ENCODE assay signal across 12 mouse cellular contexts in genomic region chr2:30733853-30734252, GRCm38 (mm10).
DNase-seq lines count a peak whose midpoint lies in the region; ATAC-seq lines count a peak whose summit lies in the region.
"Had no signal": no experiment of that assay in that cellular context is flagged by ENCODE, and none has a peak within 500 bp of the region (broad histone marks: within the 10 kb centered on the region; RNA-seq: fewer than 3 reads in every experiment).

No protein-coding gene starts in this region.

- no peak for ATAC-seq in forebrain, embryonic 12.5 days (ENCODE audit: low FRiP score)
- ATAC-seq in forebrain, embryonic 16.5 days, result no peak
- ATAC-seq in lung, embryonic 15.5 days (ENCODE audit: borderline replicate concordance, extremely low read depth, low FRiP score, low TSS enrichment), result no peak
- ATAC-seq in embryonic facial prominence, embryonic 12.5 days (ENCODE audit: insufficient number of reproducible peaks, insufficient read depth, low FRiP score, low TSS enrichment), result no peak
- no peak for ATAC-seq in midbrain, embryonic 15.5 days (replicated peaks)
- ATAC-seq: liver, postnatal 0 days had no signal

- peaks cover 2% of the 10 kb centered on the region; the same call in 1 of the 2 replicates for H3K9me3 ChIP-seq in forebrain, embryonic 12.5 days
- H3K9me3 ChIP-seq in forebrain, embryonic 16.5 days (ENCODE audit: control insufficient read depth, low read length), result peaks cover 3% of the 10 kb centered on the region; the same call in 1 of the 2 replicates
- H3K9me3 ChIP-seq in lung, embryonic 15.5 days, result no peaks in the 10 kb centered on the region
- H3K9me3 ChIP-seq in embryonic facial prominence, embryonic 12.5 days, result no peaks in the 10 kb centered on the region
- no peaks in the 10 kb centered on the region for H3K9me3 ChIP-seq in midbrain, embryonic 15.5 days

- H3K27me3 ChIP-seq in forebrain, embryonic 12.5 days, result no peaks in the 10 kb centered on the region
- no peaks in the 10 kb centered on the region for H3K27me3 ChIP-seq in forebrain, embryonic 16.5 days (replicated peaks; ENCODE audit: control insufficient read depth, insufficient read depth, low read length)
- H3K27me3 ChIP-seq in lung, embryonic 15.5 days, result no peaks in the 10 kb centered on the region
- no peaks in the 10 kb centered on the region for H3K27me3 ChIP-seq in embryonic facial prominence, embryonic 12.5 days
- no peaks in the 10 kb centered on the region for H3K27me3 ChIP-seq in midbrain, embryonic 15.5 days (replicated peaks)
- H3K27me3 ChIP-seq: embryonic facial prominence, embryonic 13.5 days had no signal

- 0 out of 2 replicates have a peak overlapping the region, but pooled peaks have one; percentile 42 for H3K27ac ChIP-seq in forebrain, embryonic 12.5 days
- H3K27ac ChIP-seq in forebrain, embryonic 16.5 days (ENCODE audit: low read length), result no peak overlapping the region
- no peak overlapping the region for H3K27ac ChIP-seq in lung, embryonic 15.5 days
- H3K27ac ChIP-seq in embryonic facial prominence, embryonic 12.5 days, result peak overlapping the region; percentile 18; the same call in 1 of the 2 replicates
- 0 out of 2 replicates have a peak overlapping the region, but pooled peaks have one; percentile 2 for H3K27ac ChIP-seq in midbrain, embryonic 15.5 days
- H3K27ac ChIP-seq: embryonic facial prominence, embryonic 13.5 days had no signal

- 15% methylated on average over 6 of the region's 6 CpGs for WGBS in forebrain, embryonic 12.5 days
- 43% methylated on average over 6 of the region's 6 CpGs for WGBS in forebrain, embryonic 16.5 days
- 23% methylated on average over 6 of the region's 6 CpGs for WGBS in lung, embryonic 15.5 days
- WGBS in embryonic facial prominence, embryonic 12.5 days, result 19% methylated on average over 6 of the region's 6 CpGs
- WGBS in midbrain, embryonic 15.5 days, result 33% methylated on average over 6 of the region's 6 CpGs

- no peak overlapping the region for H3K9ac ChIP-seq in forebrain, embryonic 12.5 days
- no peak overlapping the region for H3K9ac ChIP-seq in forebrain, embryonic 16.5 days (replicated peaks; ENCODE audit: low read depth, low read length)
- H3K9ac ChIP-seq in lung, embryonic 15.5 days, result 0 out of 2 replicates have a peak overlapping the region, but pooled peaks have one; percentile 14
- no peak overlapping the region for H3K9ac ChIP-seq in embryonic facial prominence, embryonic 12.5 days
- no peak overlapping the region for H3K9ac ChIP-seq in midbrain, embryonic 15.5 days
- H3K9ac ChIP-seq: embryonic facial prominence, embryonic 13.5 days; liver, postnatal 0 days had no signal

- H3K4me3 ChIP-seq in forebrain, embryonic 12.5 days (replicated peaks), result no peak overlapping the region
- no peak overlapping the region for H3K4me3 ChIP-seq in forebrain, embryonic 16.5 days (replicated peaks; ENCODE audit: low read length)
- no peak overlapping the region for H3K4me3 ChIP-seq in lung, embryonic 15.5 days
- no peak overlapping the region for H3K4me3 ChIP-seq in embryonic facial prominence, embryonic 12.5 days
- no peak overlapping the region for H3K4me3 ChIP-seq in midbrain, embryonic 15.5 days
- H3K4me3 ChIP-seq: embryonic facial prominence, embryonic 13.5 days had no signal

- H3K36me3 ChIP-seq in forebrain, embryonic 12.5 days (replicated peaks), result no peaks in the 10 kb centered on the region
- H3K36me3 ChIP-seq in forebrain, embryonic 16.5 days (ENCODE audit: control insufficient read depth, insufficient read depth), result no peaks in the 10 kb centered on the region
- H3K36me3 ChIP-seq in lung, embryonic 15.5 days, result no peaks in the 10 kb centered on the region
- no peaks in the 10 kb centered on the region for H3K36me3 ChIP-seq in embryonic facial prominence, embryonic 12.5 days
- no peaks in the 10 kb centered on the region for H3K36me3 ChIP-seq in midbrain, embryonic 15.5 days (replicated peaks)
- H3K36me3 ChIP-seq: embryonic facial prominence, embryonic 13.5 days had no signal

- peaks cover 30% of the 10 kb centered on the region for H3K4me1 ChIP-seq in forebrain, embryonic 12.5 days
- peaks cover 24% of the 10 kb centered on the region for H3K4me1 ChIP-seq in forebrain, embryonic 16.5 days (replicated peaks; ENCODE audit: control insufficient read depth, insufficient read depth, low read length)
- H3K4me1 ChIP-seq in lung, embryonic 15.5 days, result peaks cover 3% of the 10 kb centered on the region; the same call in 1 of the 2 replicates
- peaks cover 5% of the 10 kb centered on the region for H3K4me1 ChIP-seq in embryonic facial prominence, embryonic 12.5 days
- peaks cover 27% of the 10 kb centered on the region for H3K4me1 ChIP-seq in midbrain, embryonic 15.5 days

- H3K4me2 ChIP-seq in forebrain, embryonic 12.5 days, result no peak overlapping the region
- H3K4me2 ChIP-seq in forebrain, embryonic 16.5 days (ENCODE audit: low read length), result no peak overlapping the region
- H3K4me2 ChIP-seq in lung, embryonic 15.5 days, result no peak overlapping the region
- no peak overlapping the region for H3K4me2 ChIP-seq in embryonic facial prominence, embryonic 12.5 days (replicated peaks)
- H3K4me2 ChIP-seq in midbrain, embryonic 15.5 days, result no peak overlapping the region
- H3K4me2 ChIP-seq: embryonic facial prominence, embryonic 13.5 days had no signal

- DNase-seq in lung, postnatal 36 days, result no peak
- no peak for DNase-seq in spleen, postnatal 10 days (ENCODE audit: low spot score in 2 of 2)
- DNase-seq in adrenal gland, postnatal 4 days (ENCODE audit: low spot score in 2 of 2), result no peak
- DNase-seq: cerebellum, adult 9-10 months; kidney, adult 11 months; liver, postnatal 0 days had no signal

Comparison
In these comparisons a context has a peak if more than half of its experiments do, and no peak if none do; other contexts are left out.
1. H3K27ac ChIP-seq: peak in forebrain, embryonic 12.5 days (single experiment), embryonic facial prominence, embryonic 12.5 days (single experiment) and midbrain, embryonic 15.5 days (single experiment); none in forebrain, embryonic 16.5 days (single experiment) and lung, embryonic 15.5 days (single experiment).